Mouse (Mus musculus): ENCODE data around the gene Fat4.

Fat4 gene

GRCm38 (mm10) chr3:38886890-38887355 lies at the start of gene Fat4:
Gene Fat4 (plus strand): TSS chr3:38886940.
- no peak for DNase-seq (ENCODE audit: low read depth)

- no peak for DNase-seq (ENCODE audit: low read depth)
Measured at GRCm38 (mm10) chr3:38839438-38839837, 47.3 kb upstream of the Fat4 start.

- no peak for DNase-seq (ENCODE audit: low read depth)
Measured at GRCm38 (mm10) chr3:38843000-38843538, 43.7 kb upstream of the Fat4 start.

DNA sequence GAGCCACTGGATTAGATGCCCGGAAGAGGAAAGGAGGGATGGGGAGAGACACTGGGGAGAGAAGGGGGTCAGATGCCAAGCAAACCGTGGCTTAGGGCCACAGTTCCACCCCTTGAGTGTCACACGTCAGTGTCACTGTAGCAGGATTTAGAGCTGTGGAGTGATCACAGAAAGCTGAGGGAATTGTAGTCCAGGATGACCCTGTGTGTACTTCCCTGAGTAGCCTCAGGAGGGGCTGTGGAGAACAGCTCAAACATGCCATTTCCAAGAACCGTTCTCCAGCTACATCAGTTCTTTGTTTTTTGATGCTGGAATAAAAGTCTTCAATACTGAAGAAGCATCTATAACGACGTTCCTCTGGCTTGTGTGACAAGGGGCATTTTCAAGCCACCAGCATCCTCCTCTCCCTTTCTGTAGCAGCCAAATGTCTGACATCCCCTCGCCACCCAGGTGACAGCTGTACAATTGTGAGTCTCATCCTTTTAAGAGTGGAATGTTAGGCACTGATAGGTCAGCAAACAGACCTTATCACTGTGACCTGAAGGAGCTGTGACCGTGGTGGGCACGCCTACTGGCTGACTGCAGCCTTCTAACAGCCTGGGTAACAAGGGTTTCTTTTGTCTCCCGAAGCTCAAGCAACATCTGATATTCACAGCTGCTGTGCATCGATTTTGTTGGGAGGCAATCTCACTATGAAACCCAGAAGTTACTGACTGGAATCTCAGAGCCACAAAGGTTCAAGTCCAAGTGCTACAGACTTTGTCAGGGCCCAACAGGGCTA lies 39.9 kb upstream of the Fat4 start:
- no peak for DNase-seq (ENCODE audit: low read depth)

DNA sequence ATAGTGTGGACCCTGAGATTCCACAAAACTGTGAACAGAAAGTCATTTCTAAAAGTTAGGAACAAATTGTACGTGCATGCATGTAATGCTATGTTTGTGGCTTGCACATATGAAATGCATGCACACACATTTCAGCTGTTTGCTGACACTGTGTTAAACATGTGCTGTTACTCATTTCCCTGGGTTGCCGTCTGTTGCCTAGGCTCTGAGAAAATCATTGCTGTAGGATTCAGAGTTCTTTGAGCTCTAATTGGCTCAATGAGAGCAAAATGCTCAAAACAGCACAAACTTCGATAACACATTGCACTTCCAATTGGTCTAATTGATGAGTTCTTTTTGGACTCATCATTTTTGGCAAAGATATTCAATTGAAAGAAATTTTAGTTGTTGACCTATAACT lies 37.7 kb upstream of the Fat4 start:
- DNase-seq (ENCODE audit: low read depth): no peak

GRCm38 (mm10) chr3:38849536-38849935 lies 37.2 kb upstream of the Fat4 start:
- peak; percentile 25 for DNase-seq (ENCODE audit: low read depth)

DNA sequence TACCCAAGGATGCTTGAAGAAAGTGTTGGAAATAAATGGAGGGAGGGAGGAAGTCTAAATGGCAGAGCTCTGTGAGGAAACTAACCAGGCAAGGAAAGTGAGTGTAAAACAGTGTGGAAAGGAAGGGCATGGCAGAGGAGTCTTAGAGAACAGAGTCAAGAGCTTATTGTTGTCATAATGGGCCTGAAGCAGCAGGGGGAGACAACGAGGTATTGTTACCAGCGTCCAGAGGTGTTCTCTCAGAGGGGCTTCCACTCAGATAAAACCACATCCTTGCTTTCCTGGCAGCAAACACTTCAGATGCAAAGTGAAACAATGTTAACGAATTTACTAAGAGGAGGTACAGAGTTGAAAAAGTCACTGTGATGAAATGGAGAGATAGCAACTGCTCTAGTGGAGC lies 33.1 kb upstream of the Fat4 start:
- DNase-seq (ENCODE audit: low read depth): no peak

DNA sequence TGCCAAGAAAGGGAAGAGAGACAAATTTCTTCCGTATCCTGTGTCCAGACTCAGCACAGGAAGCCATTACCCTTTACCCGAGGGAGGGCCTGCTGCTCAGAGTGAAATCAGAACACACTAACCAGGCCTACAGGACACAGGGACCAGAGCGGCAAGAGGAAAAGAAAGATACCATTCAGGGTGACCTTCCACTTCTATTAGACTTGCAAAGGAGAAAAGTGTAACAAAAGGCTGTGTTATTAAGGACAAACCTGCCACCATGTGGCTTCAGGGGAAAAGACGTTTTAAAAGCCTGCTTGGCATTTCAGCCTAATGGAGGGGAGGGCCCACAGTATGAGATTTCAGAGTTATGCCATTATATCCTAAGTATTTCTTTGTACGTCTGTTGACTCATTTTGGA lies 26.1 kb upstream of the Fat4 start:
- no peak for DNase-seq (ENCODE audit: low read depth)

DNA sequence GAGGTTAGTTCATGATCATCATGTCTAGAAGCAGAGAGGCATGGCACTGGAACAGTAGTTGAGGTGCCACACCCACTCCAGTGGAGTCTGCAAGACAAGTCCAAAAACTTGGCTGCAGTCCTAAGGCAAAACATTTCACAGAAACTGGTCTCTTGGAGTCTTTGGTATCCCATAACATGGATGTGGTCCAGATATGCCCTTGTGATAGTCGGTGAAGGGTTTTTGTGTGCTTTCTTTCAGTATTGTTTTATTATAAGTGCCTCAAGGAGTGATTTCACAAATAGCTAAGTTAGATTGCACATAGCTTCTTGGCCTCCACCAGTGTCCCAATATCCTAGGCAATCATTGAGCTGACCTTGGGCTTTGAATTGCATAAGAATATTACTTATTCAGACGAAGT lies 15.4 kb upstream of the Fat4 start:
- DNase-seq (ENCODE audit: low read depth): no peak

GRCm38 (mm10) chr3:38875872-38876271 lies 10.9 kb upstream of the Fat4 start:
- no peak for DNase-seq (ENCODE audit: low read depth)

GRCm38 (mm10) chr3:38876706-38877105 lies 10.0 kb upstream of the Fat4 start:
- DNase-seq (ENCODE audit: low read depth): no peak

DNA sequence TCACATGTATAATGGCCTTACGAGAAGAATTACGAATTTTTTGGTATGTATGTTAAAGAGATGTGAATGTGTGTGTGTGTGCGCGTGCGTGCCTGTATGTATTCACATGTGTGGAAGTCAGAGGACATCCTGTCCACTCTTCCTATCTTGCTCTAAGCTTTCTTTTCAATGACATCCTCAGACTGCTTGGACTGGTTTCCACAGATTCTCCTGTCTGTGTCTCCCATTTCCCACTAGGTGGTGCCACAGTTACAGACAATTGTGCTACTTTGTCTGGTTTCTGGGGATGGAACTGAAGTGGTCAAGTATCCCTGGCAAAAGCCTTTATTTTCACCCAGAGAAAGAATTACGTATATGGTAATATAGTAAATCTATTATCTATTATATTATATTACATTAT lies 4.0 kb upstream of the Fat4 start:
- DNase-seq (ENCODE audit: low read depth): no peak

GRCm38 (mm10) chr3:38883676-38884075 lies 3.1 kb upstream of the Fat4 start:
- no peak for DNase-seq (ENCODE audit: low read depth)

GRCm38 (mm10) chr3:38884276-38884675 lies 2.5 kb upstream of the Fat4 start:
- peak; percentile 60 for DNase-seq (ENCODE audit: low read depth)

GRCm38 (mm10) chr3:38884919-38885418 lies 1.8 kb upstream of the Fat4 start:
- no peak for DNase-seq (ENCODE audit: low read depth)

DNA sequence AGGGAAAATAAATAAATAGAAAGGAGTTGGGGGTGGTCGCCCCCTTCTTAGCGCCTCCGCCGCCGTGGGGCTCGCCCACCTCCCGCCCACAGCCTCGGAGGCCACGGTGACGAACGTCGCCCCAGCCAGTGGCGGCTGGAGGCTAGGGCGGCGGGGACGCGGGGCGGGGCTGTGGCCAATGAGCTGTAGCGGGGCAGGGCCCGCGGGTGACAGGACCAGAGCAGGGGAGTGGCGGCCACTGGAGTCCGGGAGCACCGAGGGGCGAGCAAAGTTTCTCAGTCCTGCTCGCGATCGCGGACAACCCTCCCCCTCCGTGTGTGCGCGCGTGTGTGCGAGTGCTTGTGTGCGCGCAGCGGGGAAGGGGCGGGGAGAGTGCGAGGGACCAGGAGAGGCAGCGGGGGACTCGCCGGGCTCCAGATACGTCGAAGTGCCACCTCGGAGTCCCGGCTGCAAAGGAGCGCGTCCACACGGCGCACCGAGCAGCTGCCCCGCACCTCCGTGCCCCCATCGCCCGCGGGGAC lies 1.2 kb upstream of the Fat4 start:
- DNase-seq (ENCODE audit: low read depth): no peak

GRCm38 (mm10) chr3:38886061-38886821 lies 499 bp upstream of the Fat4 start:
- no peak for DNase-seq (ENCODE audit: low read depth)

DNA sequence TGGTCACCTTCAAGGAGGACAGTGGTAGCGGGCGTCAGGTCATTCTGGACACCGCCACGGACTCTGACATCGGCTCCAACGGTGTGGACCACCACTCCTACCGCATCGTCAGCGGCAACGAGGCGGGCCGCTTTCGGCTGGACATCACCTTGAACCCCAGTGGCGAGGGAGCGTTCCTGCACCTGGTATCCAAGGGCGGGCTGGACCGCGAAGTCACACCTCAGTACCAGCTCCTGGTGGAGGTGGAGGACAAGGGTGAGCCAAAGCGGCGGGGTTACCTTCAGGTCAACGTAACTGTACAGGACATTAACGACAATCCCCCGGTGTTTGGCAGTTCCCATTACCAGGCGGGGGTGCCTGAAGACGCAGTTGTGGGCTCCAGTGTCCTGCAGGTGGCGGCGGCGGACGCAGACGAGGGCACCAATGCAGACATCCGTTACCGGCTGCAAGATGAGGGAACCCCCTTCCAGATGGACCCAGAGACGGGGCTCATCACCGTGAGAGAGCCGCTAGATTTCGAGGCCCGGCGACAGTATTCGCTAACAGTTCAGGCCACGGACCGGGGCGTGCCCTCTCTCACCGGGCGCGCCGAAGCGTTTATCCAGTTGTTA lies 746 bp downstream of the Fat4 start:
- no peak for DNase-seq (ENCODE audit: low read depth)

DNA sequence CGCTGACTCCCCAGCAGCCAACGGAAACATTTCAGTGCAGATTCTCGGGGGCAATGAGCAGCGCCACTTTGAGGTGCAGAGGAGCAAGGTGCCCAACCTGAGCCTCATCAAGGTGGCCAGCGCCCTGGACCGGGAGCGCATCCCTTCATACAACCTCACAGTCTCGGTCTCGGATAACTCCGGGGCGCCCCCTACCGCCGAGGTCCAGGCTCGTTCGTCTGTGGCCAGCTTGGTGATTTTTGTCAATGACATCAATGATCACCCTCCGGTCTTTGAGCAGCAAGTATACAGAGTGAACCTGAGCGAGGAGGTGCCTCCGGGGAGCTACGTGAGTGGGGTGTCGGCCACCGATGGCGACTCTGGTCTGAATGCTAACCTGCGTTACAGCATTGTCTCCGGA lies 1.4 kb downstream of the Fat4 start:
- DNase-seq (ENCODE audit: low read depth): no peak

- DNase-seq (ENCODE audit: low read depth): no peak
Measured at GRCm38 (mm10) chr3:38892791-38893224, 6.1 kb downstream of the Fat4 start.

- DNase-seq (ENCODE audit: low read depth): no peak
Measured at GRCm38 (mm10) chr3:38900839-38901238, 14.1 kb downstream of the Fat4 start.

GRCm38 (mm10) chr3:38906832-38907231 lies 20.1 kb downstream of the Fat4 start:
- DNase-seq (ENCODE audit: low read depth): no peak
